Mouse (Mus musculus) gastrocnemius, adult 2 months (tissue): ENCODE data around the gene Slc39a7. TPM values are rescaled to one million over a fixed set of nuclear protein-coding genes. Genes with fewer than 3 reads are reported as not detected.
"Not testable (repeated sequence)": the region's sequence is repeated elsewhere in the genome, so short reads cannot be mapped to it uniquely, and the experiment has no call there.

Experiments
- DNase-seq: peaks from one replicate; pipeline ENCODE4 v3.0.0; 2022
- H3K27ac ChIP-seq: fragments of 200-600 bp; 2 replicates; pipeline ENCODE4 v1.8.1; 2022; ENCODE audit warnings: mild to moderate bottlenecking
- H3K4me3 ChIP-seq: fragments of 200-600 bp; 2 replicates; pipeline ENCODE4 v1.8.1; 2022; ENCODE audit warnings: mild to moderate bottlenecking, moderate library complexity
- CTCF ChIP-seq: fragments of 200-600 bp; IDR thresholded peaks from 2 replicates; pipeline ENCODE4 v1.8.1; 2022; ENCODE audit warnings: antibody characterized with exemption, mild to moderate bottlenecking, moderate library complexity
- intact Hi-C: fragments of 180-260 bp; cut with DNase I; formaldehyde crosslinking; loops from one replicate; pipeline ENCODE4 v1.15.1; 2025
- microRNA-seq: library from miRNA; unstranded; fragments of <30 nt; microRNA quantifications from one replicate; pipeline ENCODE4 v1.2.0, GENCODE M21; 2021
- total RNA-seq, 2 experiments: library from RNA; stranded (reverse); gene quantifications; 2 replicates each; pipeline ENCODE4 v1.2.3; 2021

Slc39a7 gene
- total RNA-seq, 2 experiments from 2014 or later = 44.6 to 49.5 TPM

GRCm38 (mm10) chr17:33994959-33995358 is 36.5 kb downstream of the Slc39a7 start:
- no peak for DNase-seq
- no peak for TF ChIP-seq CTCF
- Histone ChIP-seq H3K27ac (no peak overlapping the region), H3K4me3 (no peak overlapping the region)
- intact Hi-C loops = loop anchor here (1.0 kb wide), 1 partner anchor 1273 kb away; no protein-coding TSS in a partner anchor

- Histone ChIP-seq H3K27ac (no peak overlapping the region), H3K4me3 (no peak overlapping the region)
- DNase-seq = peak; percentile 43
- intact Hi-C loops = no loop called here
- peak; percentile 84 for TF ChIP-seq CTCF
These were observed 39.5 kb downstream of the Slc39a7 start for GRCm38 (mm10) chr17:33991788-33992664.

- Histone ChIP-seq H3K27ac (peak overlapping the region; percentile 90; the same call in 1 of the 2 replicates), H3K4me3 (peak overlapping the region; percentile 81)
- peak; percentile 81; the same call in 1 of the 2 replicates for TF ChIP-seq CTCF
- intact Hi-C loops = loop anchor here (2.0 kb wide), 1 partner anchor 13 kb away; no protein-coding TSS in a partner anchor
- DNase-seq = peak; percentile 67
These were observed 49.3 kb downstream of the Slc39a7 start for GRCm38 (mm10) chr17:33982136-33982535.

- intact Hi-C loops = not testable (repeated sequence)
- Histone ChIP-seq H3K27ac (peak overlapping the region; percentile 90), H3K4me3 (peak overlapping the region; percentile 81)
- peak; percentile 44; the same call in 1 of the 2 replicates for TF ChIP-seq CTCF
- peak; percentile 91 for DNase-seq
These were observed 50.1 kb downstream of the Slc39a7 start for GRCm38 (mm10) chr17:33981192-33981909.

GRCm38 (mm10) chr17:33980181-33981035 is 51.1 kb downstream of the Slc39a7 start:
- no peak for DNase-seq
- intact Hi-C loops = no loop called here
- peak overlapping the region; percentile 90 for H3K27ac ChIP-seq
- peak overlapping the region; percentile 81 for H3K4me3 ChIP-seq
- TF ChIP-seq CTCF = no peak

GRCm38 (mm10) chr17:33979512-33980050 is 51.9 kb downstream of the Slc39a7 start:
- no peak for DNase-seq
- no peak for TF ChIP-seq CTCF
- intact Hi-C loops = no loop called here
- H3K4me3 ChIP-seq = no peak overlapping the region
- H3K27ac ChIP-seq = peak overlapping the region; percentile 90

- Histone ChIP-seq H3K27ac (peak overlapping the region; percentile 90), H3K4me3 (peak overlapping the region; percentile 85)
- intact Hi-C loops = no loop called here
- DNase-seq = peak; percentile 88
- TF ChIP-seq CTCF = no peak
These were observed 52.9 kb downstream of the Slc39a7 start for GRCm38 (mm10) chr17:33978631-33979031.

Small RNA genes within 50 kb of the gene (microRNA-seq; reads per million reads assigned to microRNA genes)
- gene Mir219a-1 = not detected
- not detected for gene Mir219c

Other genes with a start within 250 kb of the Slc39a7 start
- gene Angptl4, start 249.9 kb downstream of the Slc39a7 start, total RNA-seq = 1 to 10 TPM; 1.4 to 5.9 TPM
- gene Kank3, start 221.2 kb downstream of the Slc39a7 start, total RNA-seq = 10 to 100 TPM; 15.7 to 24.5 TPM
- 100 to 1,000 TPM; 541 to 640 TPM for gene Rps28, start 207.1 kb downstream of the Slc39a7 start, total RNA-seq
- 100 to 1,000 TPM; 351 to 407 TPM for gene Ndufa7, start 207.1 kb downstream of the Slc39a7 start, total RNA-seq
- 10 to 100 TPM; 13.8 to 16.1 TPM for gene Cd320, start 188.6 kb downstream of the Slc39a7 start, total RNA-seq
- gene Gm7029, start 157.8 kb downstream of the Slc39a7 start, total RNA-seq = not detected
- under 1 TPM; 0.23 to 0.33 TPM for gene Kifc1, start 141.0 kb downstream of the Slc39a7 start, total RNA-seq
- not detected for gene Platr17, start 126.5 kb downstream of the Slc39a7 start, total RNA-seq
- 10 to 100 TPM; 13.3 to 13.9 TPM for gene Daxx, start 122.3 kb downstream of the Slc39a7 start, total RNA-seq
- gene Tapbp, start 115.8 kb downstream of the Slc39a7 start, total RNA-seq = 10 to 100 TPM; 34.0 to 44.4 TPM
- gene Zbtb22, start 115.8 kb downstream of the Slc39a7 start, total RNA-seq = 10 to 100 TPM; 14.5 to 14.8 TPM
- gene Rgl2, start 102.1 kb downstream of the Slc39a7 start, total RNA-seq = 10 to 100 TPM; 31.4 to 34.0 TPM
- 10 to 100 TPM; 51.2 to 67.6 TPM for gene Pfdn6, start 91.3 kb downstream of the Slc39a7 start, total RNA-seq
- gene Wdr46, start 91.0 kb downstream of the Slc39a7 start, total RNA-seq = 1 to 10 TPM; 8.6 to 8.8 TPM
- 1 to 10 TPM; 1.3 to 1.4 TPM for gene B3galt4, start 80.2 kb downstream of the Slc39a7 start, total RNA-seq
- gene Vps52, start 75.9 kb downstream of the Slc39a7 start, total RNA-seq = 10 to 100 TPM; 31.7 to 33.4 TPM
- gene Rps18, start 75.7 kb downstream of the Slc39a7 start, total RNA-seq = 100 to 1,000 TPM; 364 to 443 TPM
- 10 to 100 TPM; 28.2 to 41.1 TPM for gene H2-K1, start 31.3 kb downstream of the Slc39a7 start, total RNA-seq
- 10 to 100 TPM; 11.6 to 12.8 TPM for gene Ring1, start 7.0 kb downstream of the Slc39a7 start, total RNA-seq
- gene H2-Ke6, start 3.6 kb downstream of the Slc39a7 start, total RNA-seq = 10 to 100 TPM; 69.9 to 82.3 TPM
- 10 to 100 TPM; 40.5 to 41.7 TPM for gene Rxrb, start 130 bp upstream of the Slc39a7 start, total RNA-seq
- 1 to 10 TPM; 3.0 to 9.6 TPM for gene Col11a2, start 7.8 kb upstream of the Slc39a7 start, total RNA-seq
- gene H2-Oa, start 60.7 kb upstream of the Slc39a7 start, total RNA-seq = not detected
- 1 to 10 TPM; 3.0 to 3.1 TPM for gene H2-DMa, start 87.9 kb upstream of the Slc39a7 start, total RNA-seq
- gene Brd2, start 91.0 kb upstream of the Slc39a7 start, total RNA-seq = 10 to 100 TPM; 70.3 to 88.9 TPM
- gene H2-DMb2, start 111.6 kb upstream of the Slc39a7 start, total RNA-seq = under 1 TPM; 0.46 to 0.47 TPM
- under 1 TPM; 0.38 to 0.61 TPM for gene H2-DMb1, start 121.4 kb upstream of the Slc39a7 start, total RNA-seq
- gene Tap1, start 155.9 kb upstream of the Slc39a7 start, total RNA-seq = 1 to 10 TPM in 1 of 2 experiments, under 1 TPM in 1; 0.74 to 1.5 TPM
- gene Psmb9, start 156.1 kb upstream of the Slc39a7 start, total RNA-seq = 1 to 10 TPM; 1.4 to 1.7 TPM
- gene Psmb8, start 166.0 kb upstream of the Slc39a7 start, total RNA-seq = 1 to 10 TPM; 2.2 to 3.4 TPM
- 1 to 10 TPM; 4.9 to 7.5 TPM for gene Tap2, start 171.8 kb upstream of the Slc39a7 start, total RNA-seq
- under 1 TPM in 1 of 2 experiments, not detected in 1; 0.11 TPM for gene H2-Ob, start 207.2 kb upstream of the Slc39a7 start, total RNA-seq
- 1 to 10 TPM; 3.1 to 4.7 TPM for gene H2-Ab1, start 226.0 kb upstream of the Slc39a7 start, total RNA-seq